In the genomic region with DNA sequence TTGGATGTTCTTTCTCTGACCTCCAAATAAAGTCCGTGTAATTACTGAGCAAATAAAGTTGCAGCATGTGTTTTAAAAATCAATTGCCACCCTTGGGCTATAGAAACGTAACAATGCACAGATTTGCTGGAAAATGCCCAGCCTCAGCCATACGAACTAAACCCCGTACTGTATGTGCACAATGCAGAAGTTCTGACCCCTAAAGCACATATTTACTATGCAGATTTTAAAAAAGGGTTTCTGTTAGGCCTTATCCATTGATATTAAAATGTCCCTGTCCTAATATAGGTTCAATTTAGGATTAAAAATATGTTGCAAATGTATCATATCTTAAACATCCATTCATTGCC, we compare ENCODE assay signal across 14 mouse cellular contexts.
"Had no signal": no experiment of that assay in that cellular context is flagged by ENCODE, and none has a peak within 500 bp of the region (broad histone marks: within the 10 kb centered on the region; RNA-seq: fewer than 3 reads in every experiment).

No protein-coding gene starts in this region.

- H3K4me3 ChIP-seq: layer of hippocampus, adult 2 months; liver, embryonic 15.5 days; megakaryocyte, embryonic 14.5 days; neural tube, embryonic 12.5 days had no signal

- H3K4me2 ChIP-seq: liver, embryonic 11.5 days; liver, embryonic 15.5 days; neural tube, embryonic 12.5 days had no signal

- DNase-seq: kidney, adult 11 months; kidney, adult 9 months; kidney, postnatal 10 days; kidney, postnatal 4 days; lung, adult 2 months; lung, postnatal 4 days; thymus, postnatal 4 days had no signal

- H3K4me1 ChIP-seq: liver, embryonic 15.5 days; megakaryocyte, embryonic 14.5 days; neural tube, embryonic 12.5 days had no signal

- H3K27me3 ChIP-seq: liver, embryonic 15.5 days; megakaryocyte, embryonic 14.5 days; neural tube, embryonic 12.5 days had no signal

- ATAC-seq: lung, postnatal 0 days had no signal

- H3K27ac ChIP-seq: layer of hippocampus, adult 2 months; liver, embryonic 15.5 days; neural tube, embryonic 12.5 days; stomach, postnatal 0 days had no signal

- H3K9ac ChIP-seq: liver, embryonic 15.5 days; neural tube, embryonic 12.5 days had no signal

- H3K9me3 ChIP-seq: liver, embryonic 15.5 days; neural tube, embryonic 12.5 days had no signal

- H3K36me3 ChIP-seq: liver, embryonic 15.5 days; neural tube, embryonic 12.5 days had no signal
